Mouse (Mus musculus) adrenal gland, adult (tissue): ENCODE data around the gene Scn2b.

Source experiments
- DNase-seq, 2 experiments: peaks; one replicate each; pipeline ENCODE4 v3.0.0; 2022 to 2023; ENCODE audit warnings: low spot score in 1 of 2; ENCODE audit not compliant: inconsistent age in 2 of 2

The Scn2b gene

GRCm38 (mm10) chr9:45167903-45168302 is 50.3 kb downstream of the Scn2b start:
- no peak for DNase-seq

- DNase-seq: no peak
Observed at GRCm38 (mm10) chr9:45170150-45170549, 52.6 kb downstream of the Scn2b start.

- no peak for DNase-seq
Observed at GRCm38 (mm10) chr9:45171073-45171610, 53.6 kb downstream of the Scn2b start.

- DNase-seq: no peak
Observed at GRCm38 (mm10) chr9:45173475-45173874, 55.9 kb downstream of the Scn2b start.

GRCm38 (mm10) chr9:45179282-45179681 is 61.7 kb downstream of the Scn2b start:
- no peak for DNase-seq
